Mouse (Mus musculus): ENCODE measurements at regions not wholly inside any gene's neighbourhood (a gene's known extent, or its start where the extent isn't known, plus 50 kb on each side); places are given as distances from the start of the nearest gene placed in this dataset.

GRCm38 (mm10) chr10:91546140-91546539 is 365.0 kb upstream of the Tmpo start:
- Histone ChIP-seq H3K4me2 (replicated peaks; ENCODE audit: low read depth, low read length) (no peak overlapping the region), H3K4me3 (ENCODE audit: low read length) (no peak overlapping the region), H3K4me1 (ENCODE audit: insufficient read depth, low read length) (no peaks in the 10 kb centered on the region), H3K9ac (replicated peaks; ENCODE audit: low read length) (no peak overlapping the region), H3K9me3 (ENCODE audit: low read length) (no peaks in the 10 kb centered on the region), H3K36me3 (ENCODE audit: insufficient read depth, low read length) (no peaks in the 10 kb centered on the region), H3K27me3 (ENCODE audit: insufficient read depth, low read length) (no peaks in the 10 kb centered on the region), H3K27ac (ENCODE audit: low read length) (no peak overlapping the region)
- 43% methylated on average over 9 of the region's 9 CpGs for WGBS
- no peak; the same call in 1 of the 2 replicates for ATAC-seq (ENCODE audit: low FRiP score, low TSS enrichment)

DNA sequence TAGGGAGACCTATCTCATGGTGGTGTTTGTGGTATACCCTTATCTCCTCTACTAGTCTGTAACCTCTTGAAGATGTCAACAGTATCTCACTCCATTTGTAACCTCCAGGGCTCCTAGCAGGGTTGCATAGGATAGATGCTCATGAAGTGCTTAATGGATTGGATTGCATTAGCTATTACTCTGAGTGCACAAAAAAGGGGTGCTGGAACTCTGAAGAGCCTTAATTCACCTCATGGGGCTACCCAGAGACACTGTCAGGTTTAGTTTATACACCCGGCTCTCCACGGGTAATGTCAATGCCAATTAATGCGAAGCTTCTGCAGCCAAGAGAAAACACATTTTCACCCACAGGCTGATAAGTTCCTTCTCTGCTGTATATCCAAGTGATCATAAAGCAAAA is 364.3 kb upstream of the Tmpo start:
- no peaks in the 10 kb centered on the region for H3K36me3 ChIP-seq (ENCODE audit: insufficient read depth, low read length)

DNA sequence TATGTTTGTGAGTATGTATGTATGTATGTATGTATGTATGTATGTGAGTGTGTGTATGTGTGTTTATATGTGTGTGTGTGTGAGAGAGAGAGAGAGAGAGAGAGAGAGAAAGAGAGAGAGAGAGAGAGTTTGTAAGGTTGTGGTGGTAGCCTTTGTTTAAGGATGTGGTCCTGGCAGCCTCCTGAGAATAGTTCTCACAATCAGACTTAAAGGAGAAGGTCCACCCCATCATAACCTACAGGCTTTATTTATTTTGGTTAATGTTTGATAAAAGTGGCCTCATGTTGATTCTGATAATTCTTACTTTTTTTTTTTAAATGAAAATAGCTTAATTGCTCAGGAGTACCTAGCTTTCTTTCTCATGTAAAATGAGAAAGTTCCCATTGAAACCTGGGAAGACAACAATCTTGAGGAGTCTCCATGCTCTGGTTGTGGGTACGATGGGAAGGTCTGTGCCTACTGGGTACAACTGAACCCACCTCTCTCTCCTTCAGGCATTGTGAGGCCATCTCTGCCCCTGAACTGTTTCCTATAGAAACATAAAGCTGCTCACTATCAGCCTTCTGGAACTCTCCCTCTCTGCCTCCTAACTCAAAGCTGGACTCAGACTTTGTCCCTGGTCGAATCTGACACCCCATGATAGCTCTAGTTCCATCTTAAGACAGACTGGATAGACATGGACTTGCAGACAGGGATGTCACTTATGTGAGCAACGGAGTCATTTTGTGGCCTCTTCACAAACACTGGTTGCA is 362.2 kb upstream of the Tmpo start:
- 91% methylated on average over 3 of the region's 3 CpGs for WGBS

More for the DNA sequence above, 364.3 kb upstream of the Tmpo start:
- H3K4me1 ChIP-seq (ENCODE audit: insufficient read depth, low read length): no peaks in the 10 kb centered on the region
- H3K4me3 ChIP-seq (ENCODE audit: low read length): no peak overlapping the region
- H3K4me2 ChIP-seq (replicated peaks; ENCODE audit: low read depth, low read length): no peak overlapping the region
- no peaks in the 10 kb centered on the region for H3K9me3 ChIP-seq (ENCODE audit: low read length)
- ATAC-seq (ENCODE audit: low FRiP score, low TSS enrichment): no peak
- WGBS: 91% methylated on average over 3 of the region's 3 CpGs
- H3K27ac ChIP-seq (ENCODE audit: low read length): no peak overlapping the region
- no peaks in the 10 kb centered on the region for H3K27me3 ChIP-seq (ENCODE audit: insufficient read depth, low read length)
- H3K9ac ChIP-seq (replicated peaks; ENCODE audit: low read length): no peak overlapping the region

DNA sequence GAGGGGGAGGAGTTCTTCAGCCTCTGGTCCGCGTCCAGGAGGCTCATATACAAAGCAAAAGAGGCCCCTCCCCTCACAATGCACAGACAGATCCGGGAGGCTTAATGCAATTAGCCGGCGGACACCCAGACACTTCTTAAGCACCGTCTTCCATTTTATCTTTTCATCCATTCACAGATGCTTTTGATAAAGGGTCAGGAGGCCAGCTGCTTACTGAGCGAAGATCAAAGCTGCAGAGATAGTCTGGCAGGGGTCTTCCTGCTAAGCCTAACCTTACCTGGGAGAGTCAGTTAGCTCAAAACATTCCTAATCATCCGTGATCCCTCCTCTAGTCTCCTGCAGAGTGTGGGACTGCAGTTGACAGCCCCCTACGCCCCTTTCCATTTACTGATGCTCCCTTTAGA is 361.1 kb upstream of the Tmpo start:
- Histone ChIP-seq H3K4me3 (ENCODE audit: low read length) (no peak overlapping the region), H3K4me1 (ENCODE audit: insufficient read depth, low read length) (no peaks in the 10 kb centered on the region), H3K4me2 (replicated peaks; ENCODE audit: low read depth, low read length) (no peak overlapping the region), H3K27me3 (ENCODE audit: insufficient read depth, low read length) (no peaks in the 10 kb centered on the region), H3K36me3 (ENCODE audit: insufficient read depth, low read length) (no peaks in the 10 kb centered on the region), H3K9ac (replicated peaks; ENCODE audit: low read length) (no peak overlapping the region), H3K27ac (ENCODE audit: low read length) (no peak overlapping the region), H3K9me3 (ENCODE audit: low read length) (no peaks in the 10 kb centered on the region)
- WGBS: 25% methylated on average over 9 of the region's 9 CpGs
- ATAC-seq (ENCODE audit: low FRiP score, low TSS enrichment): no peak

More for the DNA sequence above, 362.2 kb upstream of the Tmpo start:
- no peak overlapping the region for H3K9ac ChIP-seq (replicated peaks; ENCODE audit: low read length)
- H3K4me1 ChIP-seq (ENCODE audit: insufficient read depth, low read length): no peaks in the 10 kb centered on the region
- no peaks in the 10 kb centered on the region for H3K9me3 ChIP-seq (ENCODE audit: low read length)
- H3K27ac ChIP-seq (ENCODE audit: low read length): no peak overlapping the region
- no peaks in the 10 kb centered on the region for H3K36me3 ChIP-seq (ENCODE audit: insufficient read depth, low read length)
- no peaks in the 10 kb centered on the region for H3K27me3 ChIP-seq (ENCODE audit: insufficient read depth, low read length)
- no peak overlapping the region for H3K4me3 ChIP-seq (ENCODE audit: low read length)
- H3K4me2 ChIP-seq (replicated peaks; ENCODE audit: low read depth, low read length): no peak overlapping the region
- no peak for ATAC-seq (ENCODE audit: low FRiP score, low TSS enrichment)

DNA sequence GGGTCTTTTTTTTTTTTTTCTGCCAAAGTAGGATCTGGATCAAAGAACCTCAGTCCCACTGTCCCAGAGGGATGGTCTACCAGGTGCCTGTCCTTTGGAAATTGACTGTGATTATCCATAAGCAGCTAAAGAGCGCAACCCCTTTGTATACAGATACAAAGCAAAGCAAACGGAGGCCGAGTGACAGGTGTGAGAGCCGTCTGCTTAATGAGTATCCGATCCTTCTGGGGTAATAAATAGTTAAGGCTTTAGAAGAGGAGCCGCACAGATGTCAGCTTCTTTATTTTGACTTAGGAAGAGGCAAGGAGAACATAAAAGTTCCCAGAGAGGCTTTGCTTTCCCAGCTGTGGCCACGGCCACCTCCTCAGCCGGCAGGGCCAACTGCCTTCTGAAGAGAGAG is 356.1 kb upstream of the Tmpo start:
- Histone ChIP-seq H3K9ac (replicated peaks; ENCODE audit: low read length) (no peak overlapping the region), H3K4me3 (ENCODE audit: low read length) (no peak overlapping the region), H3K9me3 (ENCODE audit: low read length) (no peaks in the 10 kb centered on the region), H3K36me3 (ENCODE audit: insufficient read depth, low read length) (no peaks in the 10 kb centered on the region), H3K27ac (ENCODE audit: low read length) (no peak overlapping the region), H3K4me1 (ENCODE audit: insufficient read depth, low read length) (no peaks in the 10 kb centered on the region), H3K4me2 (replicated peaks; ENCODE audit: low read depth, low read length) (no peak overlapping the region), H3K27me3 (ENCODE audit: insufficient read depth, low read length) (no peaks in the 10 kb centered on the region)
- ATAC-seq (ENCODE audit: low FRiP score, low TSS enrichment): no peak
- WGBS: 18% methylated on average over 8 of the region's 8 CpGs

DNA sequence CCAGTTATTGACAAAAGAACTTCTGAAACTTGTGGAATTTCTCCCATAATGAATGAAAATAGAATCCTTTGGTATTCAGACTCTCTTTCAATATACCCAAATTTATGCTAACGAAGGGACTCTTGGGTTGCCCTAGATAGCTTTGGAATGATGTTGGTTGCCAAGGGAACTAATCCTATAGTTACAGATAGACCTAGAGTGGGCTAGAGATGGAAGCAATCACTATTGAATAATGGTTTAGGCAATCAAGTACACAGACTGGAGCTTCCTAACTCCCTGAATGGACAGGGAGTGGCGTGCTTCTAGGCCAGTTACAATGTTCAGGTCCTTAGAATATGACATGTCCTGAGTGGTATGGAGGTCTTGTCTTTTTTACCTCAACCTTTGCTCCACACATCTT is 354.3 kb upstream of the Tmpo start:
- no peak overlapping the region for H3K27ac ChIP-seq (ENCODE audit: low read length)
- H3K9ac ChIP-seq (replicated peaks; ENCODE audit: low read length): no peak overlapping the region
- H3K4me2 ChIP-seq (replicated peaks; ENCODE audit: low read depth, low read length): no peak overlapping the region
- no peaks in the 10 kb centered on the region for H3K27me3 ChIP-seq (ENCODE audit: insufficient read depth, low read length)
- H3K9me3 ChIP-seq (ENCODE audit: low read length): no peaks in the 10 kb centered on the region
- no peak for ATAC-seq (ENCODE audit: low FRiP score, low TSS enrichment)
- 97% methylated on average over 2 of the region's 2 CpGs for WGBS
- no peaks in the 10 kb centered on the region for H3K4me1 ChIP-seq (ENCODE audit: insufficient read depth, low read length)
- H3K4me3 ChIP-seq (ENCODE audit: low read length): no peak overlapping the region
- H3K36me3 ChIP-seq (ENCODE audit: insufficient read depth, low read length): no peaks in the 10 kb centered on the region

- H3K27me3 ChIP-seq (ENCODE audit: insufficient read depth, low read length): no peaks in the 10 kb centered on the region
- no peak overlapping the region for H3K27ac ChIP-seq (ENCODE audit: low read length)
- ATAC-seq (ENCODE audit: low FRiP score, low TSS enrichment): no peak
- peaks cover 6% of the 10 kb centered on the region; the same call in 1 of the 2 replicates for H3K9me3 ChIP-seq (ENCODE audit: low read length)
- no peak overlapping the region for H3K4me2 ChIP-seq (replicated peaks; ENCODE audit: low read depth, low read length)
- no peaks in the 10 kb centered on the region for H3K4me1 ChIP-seq (ENCODE audit: insufficient read depth, low read length)
- H3K9ac ChIP-seq (replicated peaks; ENCODE audit: low read length): no peak overlapping the region
- no peak overlapping the region for H3K4me3 ChIP-seq (ENCODE audit: low read length)
- 88% methylated on average over 2 of the region's 2 CpGs for WGBS
- no peaks in the 10 kb centered on the region for H3K36me3 ChIP-seq (ENCODE audit: insufficient read depth, low read length)
Observed at GRCm38 (mm10) chr10:91528305-91528704, 347.2 kb upstream of the Tmpo start.

GRCm38 (mm10) chr10:91521168-91521567 is 340.1 kb upstream of the Tmpo start:
- Histone ChIP-seq H3K4me3 (ENCODE audit: low read length) (no peak overlapping the region), H3K9ac (replicated peaks; ENCODE audit: low read length) (no peak overlapping the region), H3K9me3 (ENCODE audit: low read length) (no peaks in the 10 kb centered on the region), H3K27me3 (ENCODE audit: insufficient read depth, low read length) (no peaks in the 10 kb centered on the region), H3K4me2 (replicated peaks; ENCODE audit: low read depth, low read length) (no peak overlapping the region), H3K36me3 (ENCODE audit: insufficient read depth, low read length) (no peaks in the 10 kb centered on the region), H3K4me1 (ENCODE audit: insufficient read depth, low read length) (no peaks in the 10 kb centered on the region), H3K27ac (ENCODE audit: low read length) (no peak overlapping the region)
- ATAC-seq (ENCODE audit: low FRiP score, low TSS enrichment): no peak
- 91% methylated on average over 2 of the region's 2 CpGs for WGBS

DNA sequence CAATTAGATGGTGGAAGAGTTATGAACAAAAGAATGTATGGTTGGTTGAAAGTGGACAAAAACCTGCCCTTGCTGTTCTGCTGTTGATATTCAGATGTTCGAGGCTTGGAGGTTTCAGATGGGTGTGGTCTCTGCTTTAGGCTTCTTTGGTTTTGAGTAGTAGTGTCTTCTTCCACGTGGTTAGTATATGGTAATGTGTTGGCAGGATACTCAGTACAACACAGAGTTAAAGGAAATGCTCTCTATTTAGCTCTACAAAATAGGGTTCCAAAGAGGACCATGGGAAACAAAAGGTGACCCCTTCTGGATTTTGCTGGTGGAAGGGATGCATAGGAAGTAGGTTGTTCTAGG is 333.9 kb upstream of the Tmpo start:
- 66% methylated on average over 2 of the region's 2 CpGs for WGBS

DNA sequence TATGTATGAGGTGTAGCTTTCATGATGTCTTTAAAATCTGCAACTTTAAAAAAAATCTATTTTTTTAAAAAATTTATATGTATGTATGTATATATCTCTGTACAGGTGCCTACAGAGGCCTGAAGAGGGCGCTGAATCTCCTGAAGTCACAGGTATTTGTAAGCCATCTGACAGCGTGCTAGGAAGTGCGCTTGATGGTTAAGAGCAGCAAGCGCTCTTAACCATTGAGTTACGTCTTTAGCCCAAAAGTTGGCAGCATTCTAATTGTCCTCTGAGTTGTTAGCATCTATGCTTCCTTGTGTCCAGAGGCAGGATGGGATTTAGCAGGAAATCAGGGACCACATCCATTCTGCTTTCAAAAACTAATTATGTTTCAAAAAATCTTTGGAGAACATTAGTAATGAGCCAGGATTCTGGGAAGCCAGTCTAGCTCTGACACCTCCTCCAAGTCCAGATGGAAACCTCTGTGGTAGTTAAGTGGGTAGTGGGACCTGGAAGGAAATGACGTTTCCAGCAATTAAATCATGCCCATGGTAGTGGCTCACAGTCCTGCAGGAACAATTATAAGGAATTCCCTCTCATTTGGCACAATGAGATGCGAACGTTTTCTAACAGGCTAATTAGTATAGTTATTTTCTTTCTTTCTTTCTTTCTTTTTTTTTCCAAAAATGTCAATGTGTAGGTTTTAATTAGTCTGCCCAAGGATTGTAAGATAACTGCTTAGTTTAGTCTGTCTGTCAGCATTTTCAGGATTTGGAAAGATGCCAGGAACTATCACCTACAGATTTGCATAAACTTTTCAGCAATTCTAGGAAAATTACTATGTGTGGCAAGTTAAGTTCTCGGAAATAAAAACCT is 333.3 kb upstream of the Tmpo start:
- Histone ChIP-seq H3K9ac (replicated peaks; ENCODE audit: low read length) (no peak overlapping the region), H3K27ac (ENCODE audit: low read length) (no peak overlapping the region), H3K27me3 (ENCODE audit: insufficient read depth, low read length) (no peaks in the 10 kb centered on the region), H3K36me3 (ENCODE audit: insufficient read depth, low read length) (no peaks in the 10 kb centered on the region), H3K4me3 (ENCODE audit: low read length) (no peak overlapping the region), H3K9me3 (ENCODE audit: low read length) (no peaks in the 10 kb centered on the region), H3K4me2 (replicated peaks; ENCODE audit: low read depth, low read length) (no peak overlapping the region), H3K4me1 (ENCODE audit: insufficient read depth, low read length) (no peaks in the 10 kb centered on the region)
- no peak for ATAC-seq (ENCODE audit: low FRiP score, low TSS enrichment)
- 84% methylated on average over 9 of the region's 9 CpGs for WGBS

More for the DNA sequence above, 333.9 kb upstream of the Tmpo start:
- Histone ChIP-seq H3K9me3 (ENCODE audit: low read length) (no peaks in the 10 kb centered on the region), H3K27ac (ENCODE audit: low read length) (no peak overlapping the region), H3K4me3 (ENCODE audit: low read length) (no peak overlapping the region), H3K4me1 (ENCODE audit: insufficient read depth, low read length) (no peaks in the 10 kb centered on the region), H3K27me3 (ENCODE audit: insufficient read depth, low read length) (no peaks in the 10 kb centered on the region), H3K9ac (replicated peaks; ENCODE audit: low read length) (no peak overlapping the region), H3K4me2 (replicated peaks; ENCODE audit: low read depth, low read length) (no peak overlapping the region), H3K36me3 (ENCODE audit: insufficient read depth, low read length) (no peaks in the 10 kb centered on the region)
- ATAC-seq (ENCODE audit: low FRiP score, low TSS enrichment): no peak

Data from kidney, embryonic 16.5 days (tissue).